Mouse (Mus musculus) ES-E14 (cell line): ENCODE data around the gene Efs. TPM values are rescaled to one million over a fixed set of nuclear protein-coding genes. Genes with fewer than 3 reads are reported as not detected.
A peak's percentile ranks its signal among the peaks of the same experiment; 100 is the strongest.

Experiments used
- DNase-seq: peaks from one replicate; pipeline ENCODE4 v3.0.0-alpha.2; 2013; ENCODE audit warnings: low read depth, low spot score
- H3K27ac ChIP-seq: 2 replicates; pipeline ENCODE4 v1.5.1; 2012; ENCODE audit warnings: low read depth, mild to moderate bottlenecking, low read length, moderate library complexity, mixed read lengths; ENCODE audit not compliant: poor library complexity, insufficient read depth, severe bottlenecking
- H3K36me3 ChIP-seq: 2 replicates; pipeline ENCODE4 v1.6.1; 2012; ENCODE audit warnings: mild to moderate bottlenecking, low read length, moderate library complexity, mixed read lengths; ENCODE audit not compliant: control insufficient read depth, poor library complexity, insufficient read depth, severe bottlenecking
- H3K4me1 ChIP-seq, 2 experiments: fragments of 150-350 bp in 1 of 2; sonication (generic) in 1 of 2; 2 replicates each; pipeline ENCODE4 v1.6.1; 2012; ENCODE audit warnings: low read length in 2 of 2, mild to moderate bottlenecking in 1 of 2, mixed read lengths in 1 of 2; ENCODE audit not compliant: control insufficient read depth in 2 of 2, insufficient read depth in 2 of 2, poor library complexity in 1 of 2
- H3K4me3 ChIP-seq, 2 experiments: fragments of 150-350 bp in 1 of 2; sonication (generic) in 1 of 2; 2 replicates each; pipeline ENCODE4 v1.5.1; 2012; ENCODE audit warnings: low read length in 2 of 2, low read depth in 1 of 2, mild to moderate bottlenecking in 1 of 2, mixed read lengths in 1 of 2; ENCODE audit not compliant: insufficient read depth in 1 of 2, poor library complexity in 1 of 2, severe bottlenecking in 1 of 2
- H3K9ac ChIP-seq: 2 replicates; pipeline ENCODE4 v1.6.1; 2012; ENCODE audit warnings: low read depth, mild to moderate bottlenecking, low read length, mixed read lengths; ENCODE audit not compliant: poor library complexity, insufficient read depth, severe bottlenecking
- H3K9me3 ChIP-seq: fragments of 150-350 bp; sonication (generic); 2 replicates; pipeline ENCODE4 v1.6.1; 2012; ENCODE audit warnings: low read depth, mild to moderate bottlenecking, low read length; ENCODE audit not compliant: control insufficient read depth, insufficient read depth
- CHD2 ChIP-seq: IDR thresholded peaks from 2 replicates; pipeline ENCODE4 v1.6.1; 2014; ENCODE audit warnings: mild to moderate bottlenecking, low read depth, low read length, inconsistent platforms
- HCFC1 ChIP-seq: IDR thresholded peaks from 2 replicates; pipeline ENCODE4 v1.6.1; 2012; ENCODE audit warnings: low read length, inconsistent platforms, borderline replicate concordance; ENCODE audit not compliant: insufficient read depth
- MAFK ChIP-seq: IDR thresholded peaks from 2 replicates; pipeline ENCODE4 v1.6.1; 2014; ENCODE audit warnings: mild to moderate bottlenecking, low read depth, low read length, inconsistent platforms; ENCODE audit not compliant: insufficient read depth
- ZC3H11A ChIP-seq: IDR thresholded peaks from 2 replicates; pipeline ENCODE4 v1.6.1; 2012; ENCODE audit warnings: low read depth, mild to moderate bottlenecking, inconsistent platforms, low read length, borderline replicate concordance
- ZNF384 ChIP-seq: IDR thresholded peaks from 2 replicates; pipeline ENCODE4 v1.6.1; 2012; ENCODE audit warnings: low read depth, low read length, inconsistent platforms
- in situ Hi-C, 2 experiments: fragments of 600-800 bp; cut with MboI; formaldehyde crosslinking; loops; one replicate each; pipeline ENCODE4 v1.15.1; 2025; ENCODE audit warnings: low sequenced_read_pairs in 2 of 2, inconsistent platforms in 1 of 2; ENCODE audit not compliant: unreplicated experiment in 2 of 2
- total RNA-seq: library from RNA; depleted of rRNA; stranded (reverse); fragments of 300-350 nt; gene quantifications from 2 replicates; pipeline ENCODE4 v1.2.3, GENCODE M21; 2012

Efs gene
- total RNA-seq, 1 experiment = 10.8 TPM

GRCm38 (mm10) chr14:54883154-54884021 lies 42.5 kb downstream of the Efs start, which contains the start of the genes Bcl2l2 and Gm20521:
Gene Bcl2l2 (plus strand): TSS chr14:54883377.
Gene Gm20521 (plus strand): TSS chr14:54883441.
- Histone ChIP-seq H3K4me1 (peaks cover 4 to 12% of the 10 kb centered on the region in 2 experiments; a peak in 1 of 4 replicates), H3K9me3 (no peaks in the 10 kb centered on the region), H3K9ac (peak within 1 kb of the TSS; percentile 84), H3K36me3 (no peaks in the 10 kb centered on the region), H3K4me3 (peak within 1 kb of the TSS; percentile 78 to 83), H3K27ac (peak within 1 kb of the TSS; percentile 52; the same call in 1 of the 2 replicates)
- peak; percentile 82 for DNase-seq
- in situ Hi-C loops = no loop called here
- TF ChIP-seq MAFK (no peak), ZNF384 (no peak), HCFC1 (0 out of 2 replicates have a peak, but pooled peaks have one; percentile 42), CHD2 (no peak), ZC3H11A (no peak)

- 0 out of 2 replicates have a peak within 1 kb of the TSS, but pooled peaks have one; percentile 33 for H3K27ac ChIP-seq
- H3K9me3 ChIP-seq = no peaks in the 10 kb centered on the region
- in situ Hi-C loops = no loop called here
- H3K9ac ChIP-seq = peak within 1 kb of the TSS; percentile 93
- no peaks in the 10 kb centered on the region for H3K36me3 ChIP-seq
- DNase-seq = no peak
- TF ChIP-seq ZC3H11A (no peak), HCFC1 (no peak), ZNF384 (no peak), MAFK (no peak), CHD2 (no peak)
- H3K4me1 ChIP-seq = peaks cover 0 to 3% of the 10 kb centered on the region in 2 experiments; a peak in 2 of 4 replicates
- H3K4me3 ChIP-seq = peak within 1 kb of the TSS; percentile 95 to 97
Observed at GRCm38 (mm10) chr14:54877048-54877715, 48.7 kb downstream of the Efs start, which contains the start of gene Ppp1r3e. Gene Ppp1r3e (minus strand): TSS chr14:54877550.

DNA sequence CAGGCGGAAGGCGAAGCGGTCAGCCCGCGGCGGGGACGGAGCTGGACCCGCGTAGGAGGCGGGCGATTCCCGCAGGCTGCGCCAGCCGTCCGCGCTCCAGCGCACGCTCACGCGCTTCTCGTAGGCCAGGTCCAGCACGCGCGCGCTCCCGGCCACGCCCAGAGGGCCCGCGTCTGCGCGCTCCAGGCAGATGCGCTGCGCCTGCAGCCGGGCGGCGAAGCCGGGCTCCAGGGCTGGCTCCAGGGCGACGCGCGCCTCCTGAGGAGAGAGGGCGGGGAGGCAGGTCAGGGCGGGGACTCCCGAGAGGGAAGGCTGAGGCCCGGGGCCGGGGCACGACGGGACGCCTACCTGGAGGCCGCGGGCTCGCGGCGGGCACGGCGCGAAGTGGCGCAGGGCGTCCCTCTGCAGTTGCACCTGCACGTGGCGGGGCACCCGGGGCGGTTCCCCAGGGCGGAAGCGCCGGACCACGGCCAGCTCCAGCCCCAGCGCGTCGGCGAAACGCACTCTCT lies 49.3 kb downstream of the Efs start:
- Histone ChIP-seq H3K27ac (0 out of 2 replicates have a peak overlapping the region, but pooled peaks have one; percentile 33), H3K36me3 (no peaks in the 10 kb centered on the region), H3K4me1 (peaks cover 0 to 3% of the 10 kb centered on the region in 2 experiments; a peak in 2 of 4 replicates), H3K9me3 (no peaks in the 10 kb centered on the region), H3K9ac (peak overlapping the region; percentile 93), H3K4me3 (peak overlapping the region; percentile 95 to 97)
- DNase-seq = peak; percentile 86
- in situ Hi-C loops = no loop called here
- TF ChIP-seq ZNF384 (no peak), ZC3H11A (no peak), HCFC1 (no peak; the same call in none of the 2 replicates), MAFK (no peak), CHD2 (no peak)

GRCm38 (mm10) chr14:54875844-54876538 lies 49.9 kb downstream of the Efs start:
- H3K4me3 ChIP-seq = peak overlapping the region; percentile 95 to 97
- in situ Hi-C loops = no loop called here
- no peak for DNase-seq
- peaks cover 0 to 3% of the 10 kb centered on the region in 2 experiments; a peak in 2 of 4 replicates for H3K4me1 ChIP-seq
- TF ChIP-seq ZC3H11A (no peak), ZNF384 (peak; percentile 67)
- no peaks in the 10 kb centered on the region for H3K9me3 ChIP-seq
- peak overlapping the region; percentile 33; the same call in 1 of the 2 replicates for H3K27ac ChIP-seq
- no peaks in the 10 kb centered on the region for H3K36me3 ChIP-seq
- peak overlapping the region; percentile 93 for H3K9ac ChIP-seq
